Mouse (Mus musculus) C2C12 (cell line): Measurements from ENCODE around the gene Radil. TPM values are rescaled to one million over a fixed set of nuclear protein-coding genes. Genes with fewer than 3 reads are reported as not detected.

Experiments used
- H3K27me3 ChIP-seq: one replicate; pipeline ENCODE4 v1.6.1; 2011; ENCODE audit not compliant: control insufficient read depth, insufficient read depth, insufficient read length
- H3K36me3 ChIP-seq: one replicate; pipeline ENCODE4 v1.6.1; 2011; ENCODE audit not compliant: control insufficient read depth, insufficient read depth
- H3K4me3 ChIP-seq: one replicate; pipeline ENCODE4 v1.5.1; 2011; ENCODE audit warnings: mild to moderate bottlenecking, control low read depth; ENCODE audit not compliant: poor library complexity, insufficient read depth, severe bottlenecking
- H3K79me2 ChIP-seq: one replicate; pipeline ENCODE4 v1.6.1; 2011; ENCODE audit not compliant: control insufficient read depth, insufficient read depth
- H3K79me3 ChIP-seq: one replicate; pipeline ENCODE4 v1.6.1; 2011; ENCODE audit warnings: low read depth, control low read depth
- H3ac ChIP-seq: one replicate; pipeline ENCODE3; 2011; ENCODE audit warnings: low read depth; ENCODE audit not compliant: control insufficient read depth, insufficient read length
- CEBPB ChIP-seq: IDR thresholded peaks from one replicate; pipeline ENCODE4 v1.6.1; 2011; ENCODE audit warnings: low read depth, mild to moderate bottlenecking, control low read depth, moderate library complexity
- CTCF ChIP-seq: IDR thresholded peaks from one replicate; pipeline ENCODE4 v1.5.1; 2011; ENCODE audit not compliant: control insufficient read depth, insufficient read depth, insufficient read length
- FOSL1 ChIP-seq: IDR thresholded peaks from one replicate; pipeline ENCODE4 v1.8.0; 2011; ENCODE audit warnings: mild to moderate bottlenecking, low read length; ENCODE audit not compliant: poor library complexity, insufficient read depth, severe bottlenecking
- MAX ChIP-seq: IDR thresholded peaks from one replicate; pipeline ENCODE4 v1.6.1; 2011; ENCODE audit warnings: mild to moderate bottlenecking, control low read depth
- MYOD1 ChIP-seq: IDR thresholded peaks from one replicate; pipeline ENCODE4 v1.6.1; 2011; ENCODE audit warnings: low read depth; ENCODE audit not compliant: control insufficient read depth, insufficient read length
- MYOG ChIP-seq: IDR thresholded peaks from one replicate; pipeline ENCODE4 v1.6.1; 2011; ENCODE audit not compliant: control insufficient read depth, insufficient read length; ENCODE audit errors: extremely low read depth
- USF1 ChIP-seq: IDR thresholded peaks from one replicate; pipeline ENCODE4 v1.6.1; 2011; ENCODE audit warnings: low read depth, mild to moderate bottlenecking, control low read depth, moderate library complexity
- polyA plus RNA-seq: library from polyadenylated mRNA; unstranded; fragments of >200 nt; fragmentation: generic; extraction: Trizol; gene quantifications from one replicate; pipeline ENCODE4 v1.2.1, GENCODE M21; 2012; ENCODE audit warnings: missing spikeins

Gene Radil
- polyA plus RNA-seq, 1 experiment: 2.5 TPM

DNA sequence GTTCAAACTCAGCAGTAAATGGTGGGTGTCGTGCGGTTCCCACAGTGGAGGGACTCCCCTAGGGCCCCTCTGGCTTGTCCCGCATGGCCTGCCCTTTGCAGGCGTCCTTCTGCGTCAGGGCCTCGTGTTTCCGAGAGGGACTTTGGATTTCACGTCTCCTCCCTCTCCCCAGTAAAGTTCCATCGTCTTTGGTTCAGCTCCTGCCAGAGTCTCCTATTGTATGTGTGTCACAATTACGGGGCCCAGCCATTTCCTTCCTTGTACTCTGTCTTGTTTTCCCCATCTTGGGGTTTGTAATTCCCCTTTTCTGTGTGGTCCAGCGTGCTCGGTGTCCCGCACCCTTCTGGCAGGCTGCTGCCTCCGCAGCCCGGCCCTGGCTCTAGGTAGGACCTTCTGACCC is 107.4 kb downstream of the Radil start:
- Histone ChIP-seq H3K79me2 (peaks cover 44% of the 10 kb centered on the region), H3K79me3 (peaks cover 4% of the 10 kb centered on the region), H3K27me3 (no peaks in the 10 kb centered on the region), H3ac (no peak overlapping the region), H3K4me3 (no peak overlapping the region), H3K36me3 (no peaks in the 10 kb centered on the region)
- no peak for TF ChIP-seq CEBPB
- TF ChIP-seq MYOD1: no peak
- no peak for TF ChIP-seq FOSL1
- TF ChIP-seq USF1: no peak
- TF ChIP-seq MYOG: no peak
- no peak for TF ChIP-seq MAX
- TF ChIP-seq CTCF: no peak

GRCm38 (mm10) chr5:142442045-142442440 is 108.9 kb downstream of the Radil start:
- H3K79me3 ChIP-seq: peaks cover 4% of the 10 kb centered on the region
- no peaks in the 10 kb centered on the region for H3K27me3 ChIP-seq
- H3K79me2 ChIP-seq: peaks cover 44% of the 10 kb centered on the region
- H3K36me3 ChIP-seq: no peaks in the 10 kb centered on the region
- TF ChIP-seq CEBPB (no peak), USF1 (no peak), MYOD1 (no peak), FOSL1 (no peak), MAX (no peak), CTCF (no peak), MYOG (no peak)
- no peak overlapping the region for H3K4me3 ChIP-seq
- peak overlapping the region; percentile 22 for H3ac ChIP-seq

DNA sequence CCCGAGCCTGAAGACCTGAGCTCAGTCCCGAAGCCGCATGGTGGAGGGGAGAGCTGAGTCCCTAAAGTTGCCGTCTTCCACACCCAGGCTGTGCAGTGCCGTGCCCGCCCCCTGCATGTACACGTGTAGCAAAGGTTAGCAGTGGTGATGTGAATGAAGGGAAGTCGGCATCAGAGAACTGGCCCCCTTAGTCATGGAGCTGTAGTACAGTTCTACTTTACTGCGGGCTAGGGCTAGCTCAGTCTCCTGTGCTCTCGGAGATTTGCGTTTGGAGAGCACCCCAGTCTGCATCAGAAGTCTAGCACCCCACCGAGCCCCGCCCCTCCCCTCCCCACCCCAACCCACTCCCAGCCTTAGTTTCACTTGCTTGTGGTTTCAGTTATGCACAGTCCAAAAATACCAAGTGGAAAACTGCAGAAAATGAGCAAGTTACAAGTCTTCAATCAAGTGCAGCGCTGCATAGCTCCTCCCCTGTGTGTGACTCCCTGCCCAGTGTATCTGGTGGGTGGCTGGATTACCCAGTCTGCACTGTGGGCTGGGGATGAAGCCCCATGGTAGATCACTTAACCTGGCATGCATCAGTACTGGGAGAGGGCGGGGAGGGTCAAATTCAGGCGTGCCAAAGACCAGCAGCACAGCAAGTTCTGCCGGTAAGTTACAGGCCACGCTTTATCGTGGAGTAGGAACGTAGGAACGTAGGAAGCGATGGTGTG is 109.4 kb downstream of the Radil start:
- H3K79me2 ChIP-seq: peaks cover 44% of the 10 kb centered on the region
- no peaks in the 10 kb centered on the region for H3K36me3 ChIP-seq
- no peaks in the 10 kb centered on the region for H3K27me3 ChIP-seq
- H3ac ChIP-seq: peak overlapping the region; percentile 67
- TF ChIP-seq MYOD1 (no peak), CTCF (no peak), MAX (no peak), FOSL1 (no peak), CEBPB (no peak), USF1 (no peak), MYOG (no peak)
- H3K79me3 ChIP-seq: peaks cover 4% of the 10 kb centered on the region
- H3K4me3 ChIP-seq: no peak overlapping the region

DNA sequence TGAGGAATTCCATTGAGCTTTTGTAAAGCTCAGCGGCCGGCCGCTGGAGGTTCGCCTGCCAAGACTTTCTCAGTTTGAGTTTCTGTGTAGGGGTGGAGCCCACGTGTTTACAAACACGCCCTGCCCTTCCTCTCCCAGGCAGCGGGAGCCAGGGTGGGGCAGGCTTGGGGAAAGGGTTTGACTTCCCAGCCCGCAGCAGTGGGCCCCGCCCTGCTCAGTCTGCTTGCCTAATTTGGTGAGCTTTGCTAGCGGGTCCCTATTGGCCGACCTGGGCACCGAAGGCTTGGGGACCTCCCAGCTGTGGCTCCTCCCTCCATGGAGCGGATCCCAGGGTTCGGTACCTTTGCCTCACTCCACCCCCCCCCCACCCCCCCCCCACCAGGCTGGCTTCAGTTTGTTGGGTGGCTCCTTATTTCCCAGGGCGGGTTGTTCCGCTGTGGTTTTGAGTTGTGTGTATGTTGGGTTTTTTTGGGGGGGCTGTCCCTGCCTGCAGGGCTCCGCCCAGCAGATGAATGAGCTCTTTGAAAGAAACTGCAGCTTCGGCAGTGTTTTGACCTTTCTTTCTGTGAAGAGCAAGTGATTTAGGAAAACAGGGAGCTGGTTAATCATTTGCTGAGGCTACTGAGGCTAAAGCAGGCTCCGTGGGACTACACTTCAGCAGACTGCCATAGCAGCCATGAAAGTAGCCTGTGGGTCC is 110.3 kb downstream of the Radil start:
- H3K79me2 ChIP-seq: peaks cover 44% of the 10 kb centered on the region

DNA sequence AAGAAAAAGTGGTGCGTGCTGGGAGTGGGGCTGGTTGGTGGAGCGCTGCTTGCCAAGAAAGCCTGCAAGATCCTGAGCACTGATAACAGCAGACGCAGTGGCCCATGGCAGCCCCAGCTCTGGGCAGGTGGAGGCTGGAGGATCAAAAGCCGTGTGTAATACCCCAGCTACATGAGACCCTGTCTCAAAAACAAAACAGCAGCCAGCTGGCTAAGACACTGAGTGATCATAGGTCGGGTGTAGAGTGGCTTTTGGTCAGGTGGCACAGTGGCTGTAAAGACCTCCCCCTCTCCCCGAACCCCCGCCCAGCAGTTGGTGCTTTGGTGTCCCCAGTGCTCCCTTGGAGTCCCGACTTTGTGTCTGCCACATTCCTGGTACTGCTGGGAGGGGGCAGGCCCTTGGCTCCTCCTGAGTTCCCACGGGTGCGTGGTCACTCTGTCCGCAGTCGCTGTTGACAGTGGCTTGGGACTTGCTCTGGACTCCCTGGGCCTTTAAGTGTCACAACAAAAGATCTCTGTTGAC is 110.9 kb downstream of the Radil start:
- Histone ChIP-seq H3ac (no peak overlapping the region), H3K79me3 (peaks cover 4% of the 10 kb centered on the region), H3K79me2 (peaks cover 44% of the 10 kb centered on the region), H3K36me3 (peaks cover 5% of the 10 kb centered on the region), H3K4me3 (no peak overlapping the region), H3K27me3 (no peaks in the 10 kb centered on the region)
- TF ChIP-seq MAX: no peak
- TF ChIP-seq MYOG: no peak
- TF ChIP-seq CEBPB: no peak
- TF ChIP-seq CTCF: no peak
- TF ChIP-seq USF1: no peak
- TF ChIP-seq MYOD1: no peak
- TF ChIP-seq FOSL1: no peak

More for the DNA sequence above, 110.3 kb downstream of the Radil start:
- Histone ChIP-seq H3K36me3 (peaks cover 5% of the 10 kb centered on the region), H3ac (peak overlapping the region; percentile 67), H3K27me3 (no peaks in the 10 kb centered on the region), H3K4me3 (no peak overlapping the region), H3K79me3 (peaks cover 4% of the 10 kb centered on the region)
- TF ChIP-seq FOSL1: no peak
- peak; percentile 2 for TF ChIP-seq USF1

- no peak for TF ChIP-seq CTCF
- TF ChIP-seq FOSL1: no peak
- peaks cover 36% of the 10 kb centered on the region for H3K79me2 ChIP-seq
- H3K79me3 ChIP-seq: peaks cover 2% of the 10 kb centered on the region
- no peak overlapping the region for H3K4me3 ChIP-seq
- no peaks in the 10 kb centered on the region for H3K27me3 ChIP-seq
- H3K36me3 ChIP-seq: peaks cover 5% of the 10 kb centered on the region
- no peak overlapping the region for H3ac ChIP-seq
Measured at GRCm38 (mm10) chr5:142438380-142438938, 112.4 kb downstream of the Radil start.
